In genomic region chr2:164975611-164976010, GRCm38 (mm10) we compare ENCODE assay signal across 15 mouse cellular contexts. TPM values are rescaled to one million over a fixed set of nuclear protein-coding genes. Genes with fewer than 3 reads are reported as not detected.
"Had no signal": no experiment of that assay in that cellular context is flagged by ENCODE, and none has a peak within 500 bp of the region (broad histone marks: within the 10 kb centered on the region; RNA-seq: fewer than 3 reads in every experiment).

No protein-coding gene starts in this region.

- H3K4me3 ChIP-seq: kidney, embryonic 15.5 days; limb, embryonic 12.5 days; limb, embryonic 15.5 days; midbrain, embryonic 12.5 days had no signal

- DNase-seq: kidney, postnatal 10 days; kidney, postnatal 36 days; liver, postnatal 0 days; lung, embryonic 14.5 days; thymus, adult 18-20 months; thymus, postnatal 36 days had no signal

- H3K9me3 ChIP-seq: kidney, embryonic 15.5 days; limb, embryonic 12.5 days; limb, embryonic 15.5 days; midbrain, embryonic 12.5 days had no signal

- H3K36me3 ChIP-seq: kidney, embryonic 15.5 days; limb, embryonic 12.5 days; limb, embryonic 15.5 days; midbrain, embryonic 12.5 days had no signal

- H3K27ac ChIP-seq: kidney, embryonic 15.5 days; limb, embryonic 12.5 days; limb, embryonic 15.5 days; liver, embryonic 14.5 days; macrophage; midbrain, embryonic 12.5 days had no signal

- ATAC-seq: liver, postnatal 0 days; lung, postnatal 0 days; midbrain, embryonic 16.5 days had no signal

- H3K9ac ChIP-seq: kidney, embryonic 15.5 days; limb, embryonic 12.5 days; limb, embryonic 15.5 days; liver, embryonic 14.5 days; liver, postnatal 0 days; lung, embryonic 14.5 days; midbrain, embryonic 12.5 days had no signal

- H3K4me2 ChIP-seq: kidney, embryonic 15.5 days; limb, embryonic 12.5 days; limb, embryonic 15.5 days; liver, embryonic 11.5 days; lung, embryonic 14.5 days; midbrain, embryonic 12.5 days had no signal

RNA-seq across cellular contexts. Expression of gene Slc12a5, which starts 15.0 kb away (rescaled TPM):
- polyA plus RNA-seq: macrophage had no signal
